Mouse (Mus musculus): ENCODE measurements around the gene Hoxd8. TPM values are rescaled to one million over a fixed set of nuclear protein-coding genes. Genes with fewer than 3 reads are reported as not detected.

The Hoxd8 gene
- polyA plus RNA-seq, 1 experiment from 2014 or later, result 3.3 TPM

- no peak overlapping the region for H3K4me3 ChIP-seq (replicated peaks; ENCODE audit: low read length)
- no peaks in the 10 kb centered on the region for H3K36me3 ChIP-seq (replicated peaks; ENCODE audit: control insufficient read depth, insufficient read depth)
- ATAC-seq (ENCODE audit: low FRiP score), result no peak
- H3K9ac ChIP-seq, result no peak overlapping the region
- H3K9me3 ChIP-seq (ENCODE audit: control insufficient read depth, low read length), result peaks cover 3% of the 10 kb centered on the region; the same call in 1 of the 2 replicates
- H3K27me3 ChIP-seq (ENCODE audit: control insufficient read depth, insufficient read depth, low read length), result peaks cover 92% of the 10 kb centered on the region
- no peak overlapping the region for H3K4me2 ChIP-seq (replicated peaks)
- WGBS, result under 1% methylated on average over 7 of the region's 7 CpGs
- 0 out of 2 replicates have a peak, but pooled peaks cover 10% of the 10 kb centered on the region for H3K4me1 ChIP-seq (replicated peaks; ENCODE audit: control insufficient read depth, insufficient read depth, low read length)
- no peak overlapping the region for H3K27ac ChIP-seq
- no peak for DNase-seq (ENCODE audit: low spot score)
Observed at GRCm38 (mm10) chr2:74695813-74696430, 8.5 kb upstream of the Hoxd8 start.

GRCm38 (mm10) chr2:74696442-74697335, 7.7 kb upstream of the Hoxd8 start:
- DNase-seq (ENCODE audit: low spot score) (no peak), ATAC-seq (ENCODE audit: low FRiP score) (no peak)
- H3K27me3 ChIP-seq (ENCODE audit: control insufficient read depth, insufficient read depth, low read length), result peaks cover 92% of the 10 kb centered on the region

GRCm38 (mm10) chr2:74697567-74698121, 6.8 kb upstream of the Hoxd8 start, which contains the start of gene Hoxd9:
Gene Hoxd9, plus strand, starts transcription at chr2:74697727.
- peak within 1 kb of the TSS; percentile 25 for H3K4me3 ChIP-seq (replicated peaks; ENCODE audit: low read length)
- no peak for DNase-seq (ENCODE audit: low spot score)

More at GRCm38 (mm10) chr2:74696442-74697335, 7.7 kb upstream of the Hoxd8 start:
- H3K9me3 ChIP-seq (ENCODE audit: control insufficient read depth, low read length), result no peaks in the 10 kb centered on the region
- WGBS, result 2% methylated on average over 34 of the region's 34 CpGs
- no peak overlapping the region for H3K4me3 ChIP-seq (replicated peaks; ENCODE audit: low read length)
- no peak overlapping the region for H3K27ac ChIP-seq
- no peak overlapping the region for H3K4me2 ChIP-seq (replicated peaks)
- H3K36me3 ChIP-seq (replicated peaks; ENCODE audit: control insufficient read depth, insufficient read depth), result no peaks in the 10 kb centered on the region
- 0 out of 2 replicates have a peak, but pooled peaks cover 7% of the 10 kb centered on the region for H3K4me1 ChIP-seq (replicated peaks; ENCODE audit: control insufficient read depth, insufficient read depth, low read length)
- no peak overlapping the region for H3K9ac ChIP-seq

GRCm38 (mm10) chr2:74698201-74699052, 6.0 kb upstream of the Hoxd8 start:
- Histone ChIP-seq H3K9me3 (ENCODE audit: control insufficient read depth, low read length) (no peaks in the 10 kb centered on the region), H3K4me1 (replicated peaks; ENCODE audit: control insufficient read depth, insufficient read depth, low read length) (0 out of 2 replicates have a peak, but pooled peaks cover 5% of the 10 kb centered on the region), H3K4me3 (replicated peaks; ENCODE audit: low read length) (peak overlapping the region; percentile 25), H3K4me2 (replicated peaks) (peak overlapping the region; percentile 46), H3K27ac (no peak overlapping the region), H3K27me3 (ENCODE audit: control insufficient read depth, insufficient read depth, low read length) (peaks cover 91% of the 10 kb centered on the region), H3K36me3 (replicated peaks; ENCODE audit: control insufficient read depth, insufficient read depth) (no peaks in the 10 kb centered on the region), H3K9ac (no peak overlapping the region)
- DNase-seq (ENCODE audit: low spot score) (no peak), ATAC-seq (ENCODE audit: low FRiP score) (peak; percentile 57; the same call in 1 of the 2 replicates)
- WGBS, result under 1% methylated on average over 76 of the region's 86 CpGs

More at GRCm38 (mm10) chr2:74697567-74698121, 6.8 kb upstream of the Hoxd8 start, which contains the start of gene Hoxd9:
- ATAC-seq (ENCODE audit: low FRiP score), result peak; percentile 46; the same call in 1 of the 2 replicates
- Histone ChIP-seq H3K27me3 (ENCODE audit: control insufficient read depth, insufficient read depth, low read length) (peaks cover 91% of the 10 kb centered on the region), H3K36me3 (replicated peaks; ENCODE audit: control insufficient read depth, insufficient read depth) (no peaks in the 10 kb centered on the region), H3K9ac (no peak within 1 kb of the TSS), H3K27ac (no peak within 1 kb of the TSS), H3K9me3 (ENCODE audit: control insufficient read depth, low read length) (no peaks in the 10 kb centered on the region), H3K4me2 (replicated peaks) (peak within 1 kb of the TSS; percentile 46), H3K4me1 (replicated peaks; ENCODE audit: control insufficient read depth, insufficient read depth, low read length) (0 out of 2 replicates have a peak, but pooled peaks cover 5% of the 10 kb centered on the region)
- WGBS, result under 1% methylated on average over 43 of the region's 43 CpGs

- Histone ChIP-seq H3K4me2 (replicated peaks) (no peak overlapping the region), H3K27me3 (ENCODE audit: control insufficient read depth, insufficient read depth, low read length) (peaks cover 91% of the 10 kb centered on the region), H3K9ac (no peak overlapping the region), H3K9me3 (ENCODE audit: control insufficient read depth, low read length) (no peaks in the 10 kb centered on the region), H3K4me3 (replicated peaks; ENCODE audit: low read length) (no peak overlapping the region), H3K4me1 (replicated peaks; ENCODE audit: control insufficient read depth, insufficient read depth, low read length) (0 out of 2 replicates have a peak, but pooled peaks cover 5% of the 10 kb centered on the region), H3K27ac (no peak overlapping the region), H3K36me3 (replicated peaks; ENCODE audit: control insufficient read depth, insufficient read depth) (no peaks in the 10 kb centered on the region)
- ATAC-seq (ENCODE audit: low FRiP score), result no peak
- DNase-seq (ENCODE audit: low spot score), result no peak
- 2% methylated on average over 17 of the region's 17 CpGs for WGBS
Observed at GRCm38 (mm10) chr2:74699053-74699430, 5.4 kb upstream of the Hoxd8 start.

GRCm38 (mm10) chr2:74699664-74700545, 4.5 kb upstream of the Hoxd8 start:
- Histone ChIP-seq H3K9me3 (ENCODE audit: control insufficient read depth, low read length) (no peaks in the 10 kb centered on the region), H3K4me3 (replicated peaks; ENCODE audit: low read length) (no peak overlapping the region), H3K27me3 (ENCODE audit: control insufficient read depth, insufficient read depth, low read length) (peaks cover 89% of the 10 kb centered on the region), H3K27ac (no peak overlapping the region), H3K9ac (no peak overlapping the region), H3K36me3 (replicated peaks; ENCODE audit: control insufficient read depth, insufficient read depth) (no peaks in the 10 kb centered on the region), H3K4me1 (replicated peaks; ENCODE audit: control insufficient read depth, insufficient read depth, low read length) (0 out of 2 replicates have a peak, but pooled peaks cover 5% of the 10 kb centered on the region), H3K4me2 (replicated peaks) (no peak overlapping the region)
- ATAC-seq (ENCODE audit: low FRiP score) (no peak), DNase-seq (ENCODE audit: low spot score) (no peak)
- WGBS, result 2% methylated on average over 23 of the region's 23 CpGs

GRCm38 (mm10) chr2:74700546-74701112, 3.8 kb upstream of the Hoxd8 start:
- Histone ChIP-seq H3K9me3 (ENCODE audit: control insufficient read depth, low read length) (no peaks in the 10 kb centered on the region), H3K9ac (no peak overlapping the region), H3K27me3 (ENCODE audit: control insufficient read depth, insufficient read depth, low read length) (peaks cover 85% of the 10 kb centered on the region), H3K36me3 (replicated peaks; ENCODE audit: control insufficient read depth, insufficient read depth) (no peaks in the 10 kb centered on the region), H3K4me3 (replicated peaks; ENCODE audit: low read length) (no peak overlapping the region), H3K4me1 (replicated peaks; ENCODE audit: control insufficient read depth, insufficient read depth, low read length) (0 out of 2 replicates have a peak, but pooled peaks cover 5% of the 10 kb centered on the region), H3K27ac (no peak overlapping the region), H3K4me2 (replicated peaks) (no peak overlapping the region)
- DNase-seq (ENCODE audit: low spot score) (no peak), ATAC-seq (ENCODE audit: low FRiP score) (no peak)
- 2% methylated on average over 22 of the region's 22 CpGs for WGBS

Measured in hindbrain, embryonic 14.5 days (tissue).